Mouse (Mus musculus): ENCODE data around the gene Camta1. TPM values are rescaled to one million over a fixed set of nuclear protein-coding genes. Genes with fewer than 3 reads are reported as not detected.
"Not testable (repeated sequence)": the region's sequence is repeated elsewhere in the genome, so short reads cannot be mapped to it uniquely, and the experiment has no call there.

Gene Camta1
- polyA plus RNA-seq, 1 experiment from 2014 or later: 118 TPM

GRCm38 (mm10) chr4:151043281-151043680, 818.4 kb downstream of the Camta1 start:
- Histone ChIP-seq H3K4me2 (peak overlapping the region; percentile 99), H3K4me3 (peak overlapping the region; percentile 71), H3K9ac (peak overlapping the region; percentile 89), H3K36me3 (peaks cover 32% of the 10 kb centered on the region), H3K9me3 (no peaks in the 10 kb centered on the region), H3K4me1 (peaks cover 23% of the 10 kb centered on the region), H3K27ac (replicated peaks) (no peak overlapping the region), H3K27me3 (replicated peaks) (no peaks in the 10 kb centered on the region)
- WGBS: 48% methylated on average over 5 of the region's 5 CpGs
- no peak for ATAC-seq (ENCODE audit: extremely low read depth, insufficient number of reproducible peaks, low FRiP score, low TSS enrichment)

GRCm38 (mm10) chr4:151041506-151041905, 820.2 kb downstream of the Camta1 start:
- Histone ChIP-seq H3K27ac (replicated peaks) (no peak overlapping the region), H3K27me3 (replicated peaks) (no peaks in the 10 kb centered on the region), H3K4me3 (no peak overlapping the region), H3K4me1 (peaks cover 23% of the 10 kb centered on the region), H3K9ac (peak overlapping the region; percentile 55; the same call in 1 of the 2 replicates), H3K9me3 (no peaks in the 10 kb centered on the region), H3K4me2 (peak overlapping the region; percentile 35), H3K36me3 (peaks cover 27% of the 10 kb centered on the region)
- 63% methylated on average over 5 of the region's 5 CpGs for WGBS
- ATAC-seq (ENCODE audit: extremely low read depth, insufficient number of reproducible peaks, low FRiP score, low TSS enrichment): no peak

GRCm38 (mm10) chr4:151037800-151038199, 823.9 kb downstream of the Camta1 start:
- H3K9ac ChIP-seq: no peak overlapping the region
- H3K4me2 ChIP-seq: no peak overlapping the region
- peaks cover 5% of the 10 kb centered on the region for H3K4me1 ChIP-seq
- 81% methylated on average over 11 of the region's 11 CpGs for WGBS
- no peak overlapping the region for H3K27ac ChIP-seq (replicated peaks)
- no peak for ATAC-seq (ENCODE audit: extremely low read depth, insufficient number of reproducible peaks, low FRiP score, low TSS enrichment)
- no peak overlapping the region for H3K4me3 ChIP-seq
- peaks cover 28% of the 10 kb centered on the region for H3K36me3 ChIP-seq
- no peaks in the 10 kb centered on the region for H3K9me3 ChIP-seq
- no peaks in the 10 kb centered on the region for H3K27me3 ChIP-seq (replicated peaks)

GRCm38 (mm10) chr4:151036521-151036920, 825.2 kb downstream of the Camta1 start:
- Histone ChIP-seq H3K27ac (replicated peaks) (no peak overlapping the region), H3K4me3 (no peak overlapping the region), H3K36me3 (peaks cover 34% of the 10 kb centered on the region), H3K9me3 (no peaks in the 10 kb centered on the region), H3K27me3 (replicated peaks) (no peaks in the 10 kb centered on the region), H3K4me1 (peaks cover under 1% of the 10 kb centered on the region), H3K9ac (no peak overlapping the region), H3K4me2 (no peak overlapping the region)
- ATAC-seq (ENCODE audit: extremely low read depth, insufficient number of reproducible peaks, low FRiP score, low TSS enrichment): no peak
- WGBS: 76% methylated on average over 7 of the region's 7 CpGs

- H3K27ac ChIP-seq (replicated peaks): no peak overlapping the region
- 42% methylated on average over 6 of the region's 6 CpGs for WGBS
- no peak overlapping the region for H3K9ac ChIP-seq
- no peaks in the 10 kb centered on the region for H3K9me3 ChIP-seq
- no peak overlapping the region for H3K4me2 ChIP-seq
- no peaks in the 10 kb centered on the region for H3K27me3 ChIP-seq (replicated peaks)
- peaks cover 38% of the 10 kb centered on the region for H3K36me3 ChIP-seq
- no peak overlapping the region for H3K4me3 ChIP-seq
- peaks cover 5% of the 10 kb centered on the region for H3K4me1 ChIP-seq
- no peak for ATAC-seq (ENCODE audit: extremely low read depth, insufficient number of reproducible peaks, low FRiP score, low TSS enrichment)
Observed at GRCm38 (mm10) chr4:151027001-151027400, 834.7 kb downstream of the Camta1 start.

GRCm38 (mm10) chr4:151024152-151024551, 837.5 kb downstream of the Camta1 start:
- Histone ChIP-seq H3K4me2 (no peak overlapping the region), H3K36me3 (peaks cover 38% of the 10 kb centered on the region), H3K27ac (replicated peaks) (no peak overlapping the region), H3K4me1 (peaks cover 12% of the 10 kb centered on the region), H3K27me3 (replicated peaks) (no peaks in the 10 kb centered on the region), H3K9ac (no peak overlapping the region), H3K9me3 (no peaks in the 10 kb centered on the region), H3K4me3 (no peak overlapping the region)
- 33% methylated on average over 9 of the region's 9 CpGs for WGBS
- ATAC-seq (ENCODE audit: extremely low read depth, insufficient number of reproducible peaks, low FRiP score, low TSS enrichment): no peak

- H3K4me1 ChIP-seq: peaks cover 12% of the 10 kb centered on the region
- not testable (repeated sequence) for H3K4me3 ChIP-seq; H3K27me3 ChIP-seq (replicated peaks); H3K4me2 ChIP-seq; H3K9me3 ChIP-seq; H3K9ac ChIP-seq; ATAC-seq (ENCODE audit: extremely low read depth, insufficient number of reproducible peaks, low FRiP score, low TSS enrichment); H3K27ac ChIP-seq (replicated peaks)
- WGBS: 86% methylated on average over 1 of the region's 1 CpGs
- peaks cover 44% of the 10 kb centered on the region for H3K36me3 ChIP-seq
Observed at GRCm38 (mm10) chr4:151017356-151017755, 844.3 kb downstream of the Camta1 start.

- no peak overlapping the region for H3K27ac ChIP-seq (replicated peaks)
- H3K27me3 ChIP-seq (replicated peaks): no peaks in the 10 kb centered on the region
- 86% methylated on average over 10 of the region's 10 CpGs for WGBS
- H3K9ac ChIP-seq: no peak overlapping the region
- H3K4me1 ChIP-seq: peaks cover 14% of the 10 kb centered on the region
- peaks cover 39% of the 10 kb centered on the region for H3K36me3 ChIP-seq
- no peak overlapping the region for H3K4me3 ChIP-seq
- no peaks in the 10 kb centered on the region for H3K9me3 ChIP-seq
- H3K4me2 ChIP-seq: no peak overlapping the region
- ATAC-seq (ENCODE audit: extremely low read depth, insufficient number of reproducible peaks, low FRiP score, low TSS enrichment): no peak
Observed at GRCm38 (mm10) chr4:151015946-151016345, 845.7 kb downstream of the Camta1 start.

GRCm38 (mm10) chr4:151010316-151010715, 851.4 kb downstream of the Camta1 start:
- H3K4me2 ChIP-seq: no peak overlapping the region
- H3K9me3 ChIP-seq: no peaks in the 10 kb centered on the region
- H3K9ac ChIP-seq: no peak overlapping the region
- H3K36me3 ChIP-seq: peaks cover 47% of the 10 kb centered on the region
- H3K4me1 ChIP-seq: peaks cover 6% of the 10 kb centered on the region; the same call in 1 of the 2 replicates
- no peak overlapping the region for H3K4me3 ChIP-seq
- H3K27me3 ChIP-seq (replicated peaks): no peaks in the 10 kb centered on the region
- no peak for ATAC-seq (ENCODE audit: extremely low read depth, insufficient number of reproducible peaks, low FRiP score, low TSS enrichment)
- 86% methylated on average over 7 of the region's 7 CpGs for WGBS
- H3K27ac ChIP-seq (replicated peaks): no peak overlapping the region

- H3K27me3 ChIP-seq (replicated peaks): no peaks in the 10 kb centered on the region
- H3K4me1 ChIP-seq: no peaks in the 10 kb centered on the region
- H3K36me3 ChIP-seq: peaks cover 45% of the 10 kb centered on the region
- H3K9ac ChIP-seq: no peak overlapping the region
- H3K4me3 ChIP-seq: no peak overlapping the region
- H3K27ac ChIP-seq (replicated peaks): no peak overlapping the region
- 52% methylated on average over 6 of the region's 6 CpGs for WGBS
- no peak for ATAC-seq (ENCODE audit: extremely low read depth, insufficient number of reproducible peaks, low FRiP score, low TSS enrichment)
- no peak overlapping the region for H3K4me2 ChIP-seq
- no peaks in the 10 kb centered on the region for H3K9me3 ChIP-seq
Observed at GRCm38 (mm10) chr4:151006945-151007344, 854.7 kb downstream of the Camta1 start.

- Histone ChIP-seq H3K4me3 (no peak overlapping the region), H3K9me3 (no peaks in the 10 kb centered on the region), H3K9ac (no peak overlapping the region), H3K4me2 (no peak overlapping the region), H3K4me1 (no peaks in the 10 kb centered on the region), H3K36me3 (peaks cover 45% of the 10 kb centered on the region), H3K27me3 (replicated peaks) (0 out of 2 replicates have a peak, but pooled peaks cover 2% of the 10 kb centered on the region), H3K27ac (replicated peaks) (no peak overlapping the region)
- no peak for ATAC-seq (ENCODE audit: extremely low read depth, insufficient number of reproducible peaks, low FRiP score, low TSS enrichment)
- 83% methylated on average over 13 of the region's 13 CpGs for WGBS
Observed at GRCm38 (mm10) chr4:151005656-151006318, 855.9 kb downstream of the Camta1 start.

- no peak overlapping the region for H3K4me3 ChIP-seq
- H3K4me2 ChIP-seq: no peak overlapping the region
- 66% methylated on average over 13 of the region's 13 CpGs for WGBS
- H3K27ac ChIP-seq (replicated peaks): no peak overlapping the region
- no peak overlapping the region for H3K9ac ChIP-seq
- no peak for ATAC-seq (ENCODE audit: extremely low read depth, insufficient number of reproducible peaks, low FRiP score, low TSS enrichment)
- peaks cover 17% of the 10 kb centered on the region for H3K36me3 ChIP-seq
- H3K4me1 ChIP-seq: no peaks in the 10 kb centered on the region
- H3K27me3 ChIP-seq (replicated peaks): peaks cover 6% of the 10 kb centered on the region; the same call in 1 of the 2 replicates
- H3K9me3 ChIP-seq: no peaks in the 10 kb centered on the region
Observed at GRCm38 (mm10) chr4:151001397-151001796, 860.3 kb downstream of the Camta1 start.
